Mouse (Mus musculus) CH12.LX (cell line): ENCODE measurements around the gene Polr2i.

Source experiments
- CHD1 ChIP-seq: IDR thresholded peaks from 2 replicates; pipeline ENCODE4 v1.6.1; 2012; ENCODE audit warnings: low read depth, low read length, improper control_type of control experiment, inconsistent platforms
- CTCF ChIP-seq, 2 experiments: IDR thresholded peaks in 1 of 2; conservative IDR thresholded peaks in 1 of 2; 2 replicates each; pipeline ENCODE4 v1.5.1; 2011 to 2012; ENCODE audit warnings: low read depth in 2 of 2, low read length in 2 of 2, improper control_type of control experiment in 1 of 2, inconsistent platforms in 1 of 2, mild to moderate bottlenecking in 1 of 2, moderate library complexity in 1 of 2
- ETS1 ChIP-seq: conservative IDR thresholded peaks from 2 replicates; pipeline ENCODE4 v1.6.1; 2012; ENCODE audit warnings: low read depth, mild to moderate bottlenecking, inconsistent platforms, low read length, improper control_type of control experiment, moderate library complexity
- JUND ChIP-seq: conservative IDR thresholded peaks from 2 replicates; pipeline ENCODE4 v1.6.1; 2011; ENCODE audit warnings: low read depth, low read length, improper control_type of control experiment
- MAZ ChIP-seq: IDR thresholded peaks from 2 replicates; pipeline ENCODE4 v1.6.1; 2012; ENCODE audit warnings: low read depth, mild to moderate bottlenecking, inconsistent platforms, low read length, improper control_type of control experiment, moderate library complexity
- MYC ChIP-seq: IDR thresholded peaks from 2 replicates; pipeline ENCODE4 v1.6.1; 2011; ENCODE audit warnings: low read depth, mild to moderate bottlenecking, improper control_type of control experiment, low read length
- POLR2A ChIP-seq: IDR thresholded peaks from 2 replicates; pipeline ENCODE4 v1.6.1; 2011; ENCODE audit warnings: low read depth, mild to moderate bottlenecking, improper control_type of control experiment, low read length
- RAD21 ChIP-seq: IDR thresholded peaks from 2 replicates; pipeline ENCODE4 v1.6.1; 2011; ENCODE audit warnings: low read depth, mild to moderate bottlenecking, low read length, improper control_type of control experiment, moderate library complexity
- TBP ChIP-seq: conservative IDR thresholded peaks from 2 replicates; pipeline ENCODE4 v1.6.1; 2011; ENCODE audit warnings: low read depth, low read length, improper control_type of control experiment

GRCm38 (mm10) chr7:30193581-30194100, 38.1 kb upstream of the Polr2i start:
- TF ChIP-seq POLR2A (peak; percentile 53; the same call in 1 of the 2 replicates), MAZ (no peak), JUND (no peak), CHD1 (no peak), ETS1 (no peak), TBP (no peak), MYC (no peak), CTCF (conservative IDR thresholded peaks at IDR 0.05 in 1 of 2, IDR thresholded peaks at IDR 0.05 in 1 of 2; ENCODE audit: low read depth in 2 of 2, low read length in 2 of 2) (no peak), RAD21 (no peak)
